ENCODE assay signal across 11 mouse cellular contexts in the genomic region with DNA sequence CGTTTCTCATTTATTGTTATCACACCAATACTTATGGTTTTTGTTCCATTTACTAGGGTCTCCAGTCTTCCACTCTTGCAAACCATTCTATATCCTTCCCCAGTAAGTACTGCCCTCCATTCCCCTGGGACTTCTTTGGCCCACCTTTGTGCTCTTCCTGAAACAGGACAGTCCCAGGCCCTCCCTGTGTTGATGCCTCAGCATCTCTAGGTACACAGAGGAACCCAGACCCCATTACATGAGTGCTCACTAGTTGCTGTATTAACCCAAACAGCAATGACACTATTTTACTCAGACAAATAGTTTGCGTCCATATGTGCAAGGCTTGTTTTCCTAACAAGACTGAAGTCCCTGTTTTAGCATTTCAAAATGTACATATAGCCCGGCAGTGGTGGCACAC. TPM values are rescaled to one million over a fixed set of nuclear protein-coding genes. Genes with fewer than 3 reads are reported as not detected.
DNase-seq lines count a peak whose midpoint lies in the region; ATAC-seq and TF ChIP-seq lines count a peak whose summit lies in the region.
"Had no signal": no experiment of that assay in that cellular context is flagged by ENCODE, and none has a peak within 500 bp of the region (broad histone marks: within the 10 kb centered on the region; RNA-seq: fewer than 3 reads in every experiment).

No protein-coding gene starts in this region.

- TF ChIP-seq POLR2A in cortical plate, adult 2 months (IDR thresholded peaks at IDR 0.05; ENCODE audit: extremely low read depth, insufficient read depth, low read length): no peak

- 0 out of 2 replicates have a peak, but pooled peaks cover 3% of the 10 kb centered on the region for H3K4me1 ChIP-seq in kidney, postnatal 0 days (replicated peaks; ENCODE audit: insufficient read depth, low read length)
- peaks cover 6% of the 10 kb centered on the region; the same call in 1 of the 2 replicates for H3K4me1 ChIP-seq in cortical plate, adult 2 months (ENCODE audit: control insufficient read depth, insufficient read depth, low read length)
- H3K4me1 ChIP-seq in forebrain, embryonic 15.5 days: peaks cover 19% of the 10 kb centered on the region
- H3K4me1 ChIP-seq in liver, postnatal 0 days (ENCODE audit: insufficient read depth): peaks cover 11% of the 10 kb centered on the region

- peak overlapping the region; percentile 86; the same call in 1 of the 2 replicates for H3K4me2 ChIP-seq in kidney, postnatal 0 days (ENCODE audit: low read length)
- H3K4me2 ChIP-seq in forebrain, embryonic 15.5 days (replicated peaks): 0 out of 2 replicates have a peak overlapping the region, but pooled peaks have one; percentile 75
- peak overlapping the region; percentile 98 for H3K4me2 ChIP-seq in liver, postnatal 0 days (ENCODE audit: low read depth, low read length)

- H3K36me3 ChIP-seq in kidney, postnatal 0 days (ENCODE audit: insufficient read depth, low read length): no peaks in the 10 kb centered on the region
- no peaks in the 10 kb centered on the region for H3K36me3 ChIP-seq in forebrain, embryonic 15.5 days
- 0 out of 2 replicates have a peak, but pooled peaks cover 2% of the 10 kb centered on the region for H3K36me3 ChIP-seq in liver, postnatal 0 days (replicated peaks; ENCODE audit: insufficient read depth, low read length)

- no peaks in the 10 kb centered on the region for H3K27me3 ChIP-seq in kidney, postnatal 0 days (ENCODE audit: insufficient read depth, low read length)
- H3K27me3 ChIP-seq in forebrain, embryonic 15.5 days: no peaks in the 10 kb centered on the region
- no peaks in the 10 kb centered on the region for H3K27me3 ChIP-seq in liver, postnatal 0 days (ENCODE audit: insufficient read depth, low read length)

- no peaks in the 10 kb centered on the region for H3K9me3 ChIP-seq in kidney, postnatal 0 days (replicated peaks; ENCODE audit: low read length)
- H3K9me3 ChIP-seq in forebrain, embryonic 15.5 days: no peaks in the 10 kb centered on the region
- H3K9me3 ChIP-seq in liver, postnatal 0 days (ENCODE audit: low read length): no peaks in the 10 kb centered on the region

- no peak for TF ChIP-seq CTCF in kidney, postnatal 0 days (IDR thresholded peaks at IDR 0.05; ENCODE audit: low read depth)
- TF ChIP-seq CTCF in cortical plate, adult 2 months (IDR thresholded peaks at IDR 0.05; ENCODE audit: extremely low read depth, insufficient read depth, low read length): no peak
- no peak for TF ChIP-seq CTCF in liver, postnatal 0 days (IDR thresholded peaks at IDR 0.05; ENCODE audit: low read depth)

- H3K9ac ChIP-seq in kidney, postnatal 0 days (ENCODE audit: low read depth, low read length): no peak overlapping the region
- no peak overlapping the region for H3K9ac ChIP-seq in forebrain, embryonic 15.5 days (replicated peaks)
- H3K9ac ChIP-seq in liver, postnatal 0 days (replicated peaks): no peak overlapping the region

- ATAC-seq in kidney, postnatal 0 days (replicated peaks; ENCODE audit: low FRiP score, low read depth): no peak
- ATAC-seq in forebrain, embryonic 15.5 days (replicated peaks): no peak
- ATAC-seq in liver, postnatal 0 days: no peak
- ATAC-seq in inflammation-experienced regulatory T-cells, adult 6 months: no peak

- 89% methylated on average over 3 of the region's 3 CpGs for WGBS in kidney, postnatal 0 days
- 85% methylated on average over 3 of the region's 3 CpGs for WGBS in forebrain, embryonic 15.5 days
- 64% methylated on average over 3 of the region's 3 CpGs for WGBS in liver, postnatal 0 days (ENCODE audit: insufficient replicate concordance)

- H3K4me3 ChIP-seq in kidney, postnatal 0 days (replicated peaks; ENCODE audit: low read depth, low read length): no peak overlapping the region
- peak overlapping the region; percentile 68 for H3K4me3 ChIP-seq in cortical plate, adult 2 months (ENCODE audit: insufficient read depth, low read length)
- no peak overlapping the region for H3K4me3 ChIP-seq in forebrain, embryonic 15.5 days
- H3K4me3 ChIP-seq in liver, postnatal 0 days (ENCODE audit: low read depth, low read length): no peak overlapping the region

- TF ChIP-seq EP300 in liver, postnatal 0 days (IDR thresholded peaks at IDR 0.05; ENCODE audit: low read depth): no peak

- no peak for DNase-seq in kidney, postnatal 0 days (ENCODE audit: low spot score)
- DNase-seq in kidney, postnatal 36 days: no peak
- DNase-seq in liver, postnatal 0 days: no peak
- no peak for DNase-seq in adrenal gland, adult 18-20 months (ENCODE audit: low spot score in 2 of 2)
- no peak for DNase-seq in natural killer cell, adult 2 months (ENCODE audit: low spot score in 2 of 2)
- DNase-seq: adrenal gland, adult 8-10 months; cerebellum, postnatal 10 days; kidney, adult 8-10 months had no signal

- H3K27ac ChIP-seq in kidney, postnatal 0 days: no peak overlapping the region
- no peak overlapping the region for H3K27ac ChIP-seq in cortical plate, adult 2 months (ENCODE audit: insufficient read depth, low read length)
- H3K27ac ChIP-seq in forebrain, embryonic 15.5 days (replicated peaks): no peak overlapping the region
- no peak overlapping the region for H3K27ac ChIP-seq in liver, postnatal 0 days (ENCODE audit: low read depth)

RNA-seq across cellular contexts. Expression of gene Dnajc21, which starts 1.6 kb away (rescaled TPM):
- 16.1 and 20.3 TPM in 2 replicates for polyA plus RNA-seq in kidney, postnatal 0 days (2015; fragmentation: Nextera tagmentation; extraction: Ambion mirVana)
- polyA plus RNA-seq in cortical plate, adult 2 months (2012; rRNA removed): 25.0 and 28.3 TPM in 2 replicates
- polyA plus RNA-seq in forebrain, embryonic 15.5 days (2015; fragmentation: Nextera tagmentation; extraction: Ambion mirVana): 9.7 and 9.9 TPM in 2 replicates
- polyA plus RNA-seq in liver, postnatal 0 days (2015; fragmentation: Nextera tagmentation; extraction: Ambion mirVana): 8.0 and 9.4 TPM in 2 replicates
- total RNA-seq in adrenal gland, adult 18-20 months (2021): 10 to 100 TPM; 43.6 to 44.8 TPM
- polyA plus RNA-seq in inflammation-experienced regulatory T-cells, adult 6 months (2017; shearing (Covaris generic)): 10 to 100 TPM; 13.1 to 15.4 (median 15.0) TPM

RNA-seq across cellular contexts. Expression of gene Brix1, which starts 17.0 kb away (rescaled TPM):
- polyA plus RNA-seq in kidney, postnatal 0 days (2015; fragmentation: Nextera tagmentation; extraction: Ambion mirVana): 126 and 146 TPM in 2 replicates
- 11.3 and 11.8 TPM in 2 replicates for polyA plus RNA-seq in cortical plate, adult 2 months (2012; rRNA removed)
- polyA plus RNA-seq in forebrain, embryonic 15.5 days (2015; fragmentation: Nextera tagmentation; extraction: Ambion mirVana): 78.5 and 79.3 TPM in 2 replicates
- polyA plus RNA-seq in liver, postnatal 0 days (2015; fragmentation: Nextera tagmentation; extraction: Ambion mirVana): 57.9 and 60.7 TPM in 2 replicates
- total RNA-seq in adrenal gland, adult 18-20 months (2021): 10 to 100 TPM; 49.7 to 51.4 TPM
- 100 to 1,000 TPM; 128 to 160 (median 154) TPM for polyA plus RNA-seq in inflammation-experienced regulatory T-cells, adult 6 months (2017; shearing (Covaris generic))

RNA-seq across cellular contexts. Expression of gene Rad1, which starts 17.1 kb away (rescaled TPM):
- polyA plus RNA-seq in kidney, postnatal 0 days (2015; fragmentation: Nextera tagmentation; extraction: Ambion mirVana): 27.1 and 29.1 TPM in 2 replicates
- polyA plus RNA-seq in cortical plate, adult 2 months (2012; rRNA removed): 15.1 and 16.0 TPM in 2 replicates
- polyA plus RNA-seq in forebrain, embryonic 15.5 days (2015; fragmentation: Nextera tagmentation; extraction: Ambion mirVana): 30.0 and 35.5 TPM in 2 replicates
- polyA plus RNA-seq in liver, postnatal 0 days (2015; fragmentation: Nextera tagmentation; extraction: Ambion mirVana): 10.2 and 11.9 TPM in 2 replicates
- total RNA-seq in adrenal gland, adult 18-20 months (2021): 10 to 100 TPM; 12.0 to 15.3 TPM
- polyA plus RNA-seq in inflammation-experienced regulatory T-cells, adult 6 months (2017; shearing (Covaris generic)): 10 to 100 TPM; 26.5 to 33.0 (median 26.6) TPM
